Comparison of ENCODE assay signal across 29 mouse cellular contexts in the genomic region with DNA sequence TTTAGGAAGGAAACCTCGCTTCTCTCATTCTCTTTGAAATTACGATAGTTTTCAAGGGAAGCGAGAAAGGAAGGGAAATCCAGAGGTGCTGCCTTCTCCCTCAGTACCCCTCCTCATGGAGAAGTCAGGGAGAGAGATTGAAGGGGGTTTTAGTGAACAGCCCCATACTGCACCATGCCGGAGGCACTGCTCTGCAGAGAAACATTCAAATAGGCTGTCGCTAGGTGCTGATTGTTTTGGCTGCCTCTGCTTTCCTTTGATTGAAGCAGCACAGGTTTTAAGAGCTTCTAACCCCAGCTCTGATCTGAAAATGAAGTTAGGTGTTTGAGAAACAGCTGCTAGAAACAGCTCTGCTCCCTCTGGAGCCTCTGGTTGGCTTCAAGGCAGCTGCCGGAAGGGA.
A peak's percentile ranks its signal among the peaks of the same experiment; 100 is the strongest.
DNase-seq lines count a peak whose midpoint lies in the region; ATAC-seq and TF ChIP-seq lines count a peak whose summit lies in the region.
"Had no signal": no experiment of that assay in that cellular context is flagged by ENCODE, and none has a peak within 500 bp of the region (broad histone marks: within the 10 kb centered on the region; RNA-seq: fewer than 3 reads in every experiment).

No protein-coding gene starts in this region.

- no peak overlapping the region for H3K4me2 ChIP-seq in midbrain, embryonic 14.5 days (ENCODE audit: low read length)
- no peak overlapping the region for H3K4me2 ChIP-seq in midbrain, embryonic 13.5 days (replicated peaks)
- H3K4me2 ChIP-seq in limb, embryonic 14.5 days (replicated peaks; ENCODE audit: low read depth, low read length, severe bottlenecking): no peak overlapping the region
- H3K4me2 ChIP-seq: embryonic facial prominence, embryonic 13.5 days; forebrain, embryonic 12.5 days; forebrain, embryonic 15.5 days; heart, embryonic 12.5 days; heart, embryonic 15.5 days; hindbrain, embryonic 14.5 days had no signal

- H3K9me3 ChIP-seq in midbrain, embryonic 14.5 days (ENCODE audit: control insufficient read depth, low read length): no peaks in the 10 kb centered on the region
- H3K9me3 ChIP-seq in midbrain, embryonic 13.5 days: no peaks in the 10 kb centered on the region
- no peaks in the 10 kb centered on the region for H3K9me3 ChIP-seq in limb, embryonic 10.5 days (replicated peaks)
- no peaks in the 10 kb centered on the region for H3K9me3 ChIP-seq in limb, embryonic 14.5 days (ENCODE audit: control insufficient read depth, low read length)
- H3K9me3 ChIP-seq: embryonic facial prominence, embryonic 10.5 days; embryonic facial prominence, embryonic 13.5 days; forebrain, embryonic 12.5 days; forebrain, embryonic 15.5 days; heart, embryonic 12.5 days; heart, embryonic 15.5 days; hindbrain, embryonic 10.5 days had no signal

- WGBS in midbrain, embryonic 14.5 days: 65% methylated on average over 6 of the region's 6 CpGs
- 75% methylated on average over 6 of the region's 6 CpGs for WGBS in midbrain, embryonic 13.5 days
- 69% methylated on average over 6 of the region's 6 CpGs for WGBS in limb, embryonic 10.5 days
- 41% methylated on average over 6 of the region's 6 CpGs for WGBS in limb, embryonic 14.5 days

- H3K27ac ChIP-seq in midbrain, embryonic 14.5 days (replicated peaks; ENCODE audit: low read depth, low read length): 0 out of 2 replicates have a peak overlapping the region, but pooled peaks have one; percentile 26
- no peak overlapping the region for H3K27ac ChIP-seq in midbrain, embryonic 13.5 days
- H3K27ac ChIP-seq in limb, embryonic 10.5 days: 0 out of 2 replicates have a peak overlapping the region, but pooled peaks have one; percentile 36
- no peak overlapping the region for H3K27ac ChIP-seq in limb, embryonic 14.5 days (replicated peaks; ENCODE audit: low read depth, low read length)
- H3K27ac ChIP-seq: embryonic facial prominence, embryonic 10.5 days; embryonic facial prominence, embryonic 13.5 days; forebrain, embryonic 12.5 days; forebrain, embryonic 15.5 days; heart, embryonic 15.5 days; hindbrain, embryonic 10.5 days; hindbrain, embryonic 14.5 days; hindbrain, postnatal 0 days had no signal

- TF ChIP-seq POLR2A in limb, embryonic 14.5 days (IDR thresholded peaks at IDR 0.05; ENCODE audit: borderline replicate concordance, extremely low read depth, insufficient read depth, insufficient read length): no peak

- no peaks in the 10 kb centered on the region for H3K36me3 ChIP-seq in midbrain, embryonic 14.5 days (ENCODE audit: control insufficient read depth, insufficient read depth, low read length)
- H3K36me3 ChIP-seq in midbrain, embryonic 13.5 days: no peaks in the 10 kb centered on the region
- no peaks in the 10 kb centered on the region for H3K36me3 ChIP-seq in limb, embryonic 10.5 days
- no peaks in the 10 kb centered on the region for H3K36me3 ChIP-seq in limb, embryonic 14.5 days (ENCODE audit: control insufficient read depth, insufficient read depth, low read length)
- H3K36me3 ChIP-seq: embryonic facial prominence, embryonic 10.5 days; embryonic facial prominence, embryonic 13.5 days; forebrain, embryonic 12.5 days; forebrain, embryonic 15.5 days; heart, embryonic 12.5 days; heart, embryonic 15.5 days; hindbrain, embryonic 10.5 days had no signal

- ATAC-seq in midbrain, embryonic 14.5 days (ENCODE audit: low FRiP score, low TSS enrichment): no peak
- ATAC-seq in midbrain, embryonic 13.5 days: no peak
- ATAC-seq in limb, embryonic 14.5 days (ENCODE audit: low FRiP score, low read depth): no peak
- ATAC-seq: CD4-positive, CD25-positive, alpha-beta regulatory T cell, adult 4 months; forebrain, embryonic 15.5 days; hindbrain, postnatal 0 days; inflammation-experienced regulatory T-cells, adult 6 months had no signal

- H3K4me1 ChIP-seq in midbrain, embryonic 14.5 days (ENCODE audit: control insufficient read depth, insufficient read depth, low read length): no peaks in the 10 kb centered on the region
- no peaks in the 10 kb centered on the region for H3K4me1 ChIP-seq in midbrain, embryonic 13.5 days (replicated peaks)
- peaks cover 4% of the 10 kb centered on the region; the same call in 1 of the 2 replicates for H3K4me1 ChIP-seq in limb, embryonic 10.5 days
- H3K4me1 ChIP-seq in limb, embryonic 14.5 days (ENCODE audit: control insufficient read depth, insufficient read depth, low read length): peaks cover 3% of the 10 kb centered on the region; the same call in 1 of the 2 replicates
- H3K4me1 ChIP-seq: embryonic facial prominence, embryonic 10.5 days; embryonic facial prominence, embryonic 13.5 days; forebrain, embryonic 12.5 days; forebrain, embryonic 15.5 days; heart, embryonic 12.5 days; heart, embryonic 15.5 days; hindbrain, embryonic 10.5 days had no signal

- no peaks in the 10 kb centered on the region for H3K27me3 ChIP-seq in midbrain, embryonic 14.5 days (ENCODE audit: control insufficient read depth, insufficient read depth, low read length)
- H3K27me3 ChIP-seq in midbrain, embryonic 13.5 days: no peaks in the 10 kb centered on the region
- H3K27me3 ChIP-seq in limb, embryonic 10.5 days (ENCODE audit: low read depth, poor library complexity, severe bottlenecking): no peaks in the 10 kb centered on the region
- H3K27me3 ChIP-seq in limb, embryonic 14.5 days (ENCODE audit: control insufficient read depth, insufficient read depth, low read length): no peaks in the 10 kb centered on the region
- H3K27me3 ChIP-seq: embryonic facial prominence, embryonic 13.5 days; forebrain, embryonic 12.5 days; forebrain, embryonic 15.5 days; heart, embryonic 12.5 days; heart, embryonic 15.5 days had no signal

- peak; percentile 21 for DNase-seq in midbrain, embryonic 14.5 days
- DNase-seq in limb, embryonic 10.5 days (ENCODE audit: low spot score): no peak
- peak; percentile 3 for DNase-seq in limb, embryonic 14.5 days (ENCODE audit: low spot score)
- no peak for DNase-seq in left cerebral cortex, adult 9 months (ENCODE audit: low spot score in 2 of 2)
- DNase-seq in cerebellum, postnatal 10 days: no peak
- DNase-seq: adrenal gland, adult 8-10 months; adrenal gland, postnatal 36 days; cerebellum, adult 11 months; cerebellum, adult 2 months; cerebellum, adult 9-11 months; cerebellum, postnatal 36 days; embryo, embryonic 11 days; gastrocnemius, postnatal 25 days; heart, adult 18-20 months; heart, postnatal 10 days; heart, postnatal 36 days had no signal

- no peak overlapping the region for H3K9ac ChIP-seq in midbrain, embryonic 14.5 days (replicated peaks; ENCODE audit: low read length)
- H3K9ac ChIP-seq in midbrain, embryonic 13.5 days (replicated peaks): no peak overlapping the region
- H3K9ac ChIP-seq in limb, embryonic 14.5 days (ENCODE audit: low read depth, low read length, severe bottlenecking): no peak overlapping the region
- H3K9ac ChIP-seq: embryonic facial prominence, embryonic 13.5 days; forebrain, embryonic 12.5 days; forebrain, embryonic 15.5 days; heart, embryonic 12.5 days; heart, embryonic 15.5 days; hindbrain, embryonic 14.5 days had no signal

- no peak overlapping the region for H3K4me3 ChIP-seq in midbrain, embryonic 14.5 days (replicated peaks; ENCODE audit: low read depth, low read length)
- no peak overlapping the region for H3K4me3 ChIP-seq in midbrain, embryonic 13.5 days (replicated peaks)
- H3K4me3 ChIP-seq in limb, embryonic 10.5 days: no peak overlapping the region
- no peak overlapping the region for H3K4me3 ChIP-seq in limb, embryonic 14.5 days (replicated peaks; ENCODE audit: low read length)
- H3K4me3 ChIP-seq: embryonic facial prominence, embryonic 10.5 days; embryonic facial prominence, embryonic 13.5 days; erythroblast, embryonic 14.5 days; forebrain, embryonic 12.5 days; forebrain, embryonic 15.5 days; heart, embryonic 12.5 days; heart, embryonic 15.5 days; hindbrain, embryonic 10.5 days had no signal

Comparison
In these comparisons a context has a peak if more than half of its experiments do, and no peak if none do; other contexts are left out.
1. DNase-seq: peak in midbrain, embryonic 14.5 days (single experiment) and limb, embryonic 14.5 days (single experiment); none in limb, embryonic 10.5 days (single experiment), left cerebral cortex, adult 9 months (0 of 2) and cerebellum, postnatal 10 days (0 of 2).
2. H3K27ac ChIP-seq: peak in midbrain, embryonic 14.5 days (single experiment) and limb, embryonic 10.5 days (single experiment); none in midbrain, embryonic 13.5 days (single experiment) and limb, embryonic 14.5 days (single experiment).